Mouse (Mus musculus) inflammation-experienced regulatory T-cells (primary cell): Measurements from ENCODE around the gene Slc25a34. TPM values are rescaled to one million over a fixed set of nuclear protein-coding genes. Genes with fewer than 3 reads are reported as not detected.

Experiments
- polyA plus RNA-seq, 2 experiments: library from polyadenylated mRNA; unstranded; fragments of 100-300 nt; shearing (Covaris generic); gene quantifications; one replicate each; pipeline ENCODE4 v1.2.1; 2017

Slc25a34 gene
- polyA plus RNA-seq = under 1 TPM; 0.31 to 0.42 TPM

GRCm38 (mm10) chr4:141623666-141624065 is at the start of gene Slc25a34:
Gene Slc25a34 (minus strand): TSS chr4:141623821.

GRCm38 (mm10) chr4:141664799-141665198 is 41.2 kb upstream of the Slc25a34 start, which contains the start of gene Plekhm2:
Gene Plekhm2 (minus strand): TSS chr4:141664899.

GRCm38 (mm10) chr4:141618565-141619243 is 4.9 kb downstream of the Slc25a34 start, which contains the start of gene Tmem82:
Gene Tmem82 (minus strand): TSS chr4:141618633.

GRCm38 (mm10) chr4:141605861-141606260 is 17.8 kb downstream of the Slc25a34 start, which contains the start of gene Fblim1:
Gene Fblim1 (minus strand): TSS chr4:141606096.

Other genes with a start within 250 kb of the Slc25a34 start
- gene Clcnka, start 225.1 kb downstream of the Slc25a34 start, polyA plus RNA-seq = not detected
- gene Clcnkb, start 207.8 kb downstream of the Slc25a34 start, polyA plus RNA-seq = 1 to 10 TPM; 1.1 to 4.0 TPM
- not detected for gene Hspb7, start 203.0 kb downstream of the Slc25a34 start, polyA plus RNA-seq
- not detected for gene Srarp, start 187.7 kb downstream of the Slc25a34 start, polyA plus RNA-seq
- 10 to 100 TPM; 32.3 to 40.1 TPM for gene Zbtb17, start 179.2 kb downstream of the Slc25a34 start, polyA plus RNA-seq
- gene Spen, start 85.2 kb downstream of the Slc25a34 start, polyA plus RNA-seq = 10 to 100 TPM; 37.0 to 42.9 TPM
- 1 to 10 TPM in 1 of 2 experiments, under 1 TPM in 1; 0.18 to 1.5 TPM for gene Fblim1, start 17.7 kb downstream of the Slc25a34 start, polyA plus RNA-seq
- under 1 TPM; 0.13 to 0.26 TPM for gene Tmem82, start 5.2 kb downstream of the Slc25a34 start, polyA plus RNA-seq
- gene Plekhm2, start 41.1 kb upstream of the Slc25a34 start, polyA plus RNA-seq = 10 to 100 TPM; 12.2 to 14.7 TPM
- 1 to 10 TPM in 1 of 2 experiments, not detected in 1; 1.1 TPM for gene Rsc1a1, start 61.8 kb upstream of the Slc25a34 start, polyA plus RNA-seq
- gene Ddi2, start 99.6 kb upstream of the Slc25a34 start, polyA plus RNA-seq = 10 to 100 TPM; 23.7 to 29.3 TPM
- under 1 TPM in 1 of 2 experiments, not detected in 1; 0.66 TPM for gene Agmat, start 122.9 kb upstream of the Slc25a34 start, polyA plus RNA-seq
- gene Dnajc16, start 167.1 kb upstream of the Slc25a34 start, polyA plus RNA-seq = 1 to 10 TPM; 1.9 to 3.3 TPM
- gene Casp9, start 169.8 kb upstream of the Slc25a34 start, polyA plus RNA-seq = 10 to 100 TPM; 11.5 to 18.3 TPM
- gene Cela2a, start 202.3 kb upstream of the Slc25a34 start, polyA plus RNA-seq = under 1 TPM in 1 of 2 experiments, not detected in 1; 0.53 TPM
- under 1 TPM in 1 of 2 experiments, not detected in 1; 0.49 TPM for gene Ctrc, start 222.5 kb upstream of the Slc25a34 start, polyA plus RNA-seq